Mouse (Mus musculus) layer of hippocampus, adult 9-10 months (tissue): ENCODE results near the gene Enoph1.
A peak's percentile ranks its signal among the peaks of the same experiment; 100 is the strongest.

Experiments
- DNase-seq: peaks from one replicate; pipeline ENCODE4 v3.0.0; 2022; ENCODE audit warnings: low spot score

Gene Enoph1

DNA sequence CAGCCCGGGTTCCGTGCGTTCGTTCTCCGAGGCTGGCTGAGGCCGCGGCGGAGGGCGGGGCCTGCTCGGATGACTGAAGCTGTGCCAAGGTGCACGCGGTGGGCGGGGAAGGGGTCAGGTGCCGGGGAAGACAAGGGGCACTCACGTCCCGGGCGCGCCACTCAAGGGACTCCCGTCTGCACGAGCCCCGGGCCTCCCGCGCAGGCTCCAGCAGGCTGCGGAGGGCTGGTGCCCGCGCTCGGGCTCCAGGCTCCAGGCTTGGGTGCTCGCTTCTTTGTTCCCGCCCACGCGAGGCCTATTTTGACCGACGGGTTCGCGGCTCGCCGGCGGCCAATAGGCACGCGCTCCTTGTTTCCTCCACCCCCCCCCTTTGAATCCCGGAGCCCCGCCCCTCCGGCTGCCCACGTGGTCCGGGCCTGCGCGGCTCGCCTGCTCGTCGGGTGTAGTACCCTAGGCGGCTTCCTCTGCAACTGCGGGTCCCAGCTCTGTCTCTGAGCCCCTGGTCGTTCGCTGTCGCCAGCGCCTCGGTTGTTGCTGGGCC lies at the start of gene Enoph1, which contains the start of gene Hnrnpdl:
TSS of gene Enoph1 (plus strand) at position 384 of the 541 bp plus-strand sequence.
TSS of gene Hnrnpdl (minus strand) at position 63 of the 541 bp plus-strand sequence.
- DNase-seq = peak; percentile 89

DNA sequence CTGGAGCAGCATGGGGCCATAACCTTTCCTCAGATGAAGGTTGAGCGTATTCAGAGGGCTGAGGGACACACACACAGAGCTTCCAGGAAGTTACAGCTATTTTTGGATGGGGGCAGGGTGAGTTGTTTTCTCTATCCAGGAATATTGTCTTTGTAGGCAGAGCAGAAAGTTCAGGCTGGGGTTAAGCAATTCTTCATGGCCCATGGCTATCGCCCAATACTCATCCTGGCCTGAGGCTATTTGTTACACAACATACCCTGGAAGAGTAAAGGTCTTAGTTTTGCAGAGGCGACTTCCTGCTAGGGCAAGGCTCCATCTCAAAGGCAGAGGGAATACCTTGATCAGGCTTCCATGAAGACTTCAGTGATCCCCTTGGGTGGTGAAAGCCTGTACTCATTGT lies 45.6 kb upstream of the Enoph1 start:
- no peak for DNase-seq

DNA sequence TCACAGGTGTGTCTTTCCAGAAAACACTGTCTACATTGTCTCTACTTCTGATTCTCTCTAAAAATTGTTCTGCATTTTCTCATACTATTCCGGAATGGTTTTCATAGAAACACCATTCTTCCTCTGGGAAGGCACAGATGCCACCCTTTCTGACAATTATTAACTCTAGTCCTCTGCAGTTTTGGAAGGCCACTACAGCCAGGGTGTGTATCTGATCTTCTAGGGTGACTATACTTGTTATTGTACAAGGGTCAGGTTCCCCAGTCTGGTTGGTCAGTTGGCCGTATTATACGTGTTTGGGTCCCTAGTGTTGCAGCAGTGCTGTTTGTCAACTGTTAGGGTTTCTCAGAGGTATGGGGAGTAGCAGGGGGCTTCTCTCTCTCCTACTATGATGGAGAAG lies 45.1 kb upstream of the Enoph1 start:
- no peak for DNase-seq

DNA sequence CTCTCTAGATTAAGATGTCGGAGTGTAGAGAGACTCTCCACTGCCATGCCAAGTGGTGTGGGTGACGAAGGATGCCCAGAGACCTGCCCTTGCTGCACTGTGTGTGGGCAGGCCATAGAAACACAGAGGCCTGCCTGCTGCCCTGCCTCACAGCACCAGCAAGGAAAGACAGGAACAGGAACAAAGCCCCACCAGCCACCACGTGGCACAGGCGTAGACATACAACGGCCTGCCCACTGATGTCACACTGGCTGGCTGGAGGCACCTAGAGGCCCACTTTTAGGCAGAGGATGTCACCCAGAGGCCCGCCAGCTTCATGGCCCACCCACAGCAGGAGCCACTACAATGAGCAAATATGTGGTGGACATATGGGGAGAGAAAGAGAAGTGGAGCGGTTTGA lies 39.7 kb upstream of the Enoph1 start:
- DNase-seq = no peak

DNA sequence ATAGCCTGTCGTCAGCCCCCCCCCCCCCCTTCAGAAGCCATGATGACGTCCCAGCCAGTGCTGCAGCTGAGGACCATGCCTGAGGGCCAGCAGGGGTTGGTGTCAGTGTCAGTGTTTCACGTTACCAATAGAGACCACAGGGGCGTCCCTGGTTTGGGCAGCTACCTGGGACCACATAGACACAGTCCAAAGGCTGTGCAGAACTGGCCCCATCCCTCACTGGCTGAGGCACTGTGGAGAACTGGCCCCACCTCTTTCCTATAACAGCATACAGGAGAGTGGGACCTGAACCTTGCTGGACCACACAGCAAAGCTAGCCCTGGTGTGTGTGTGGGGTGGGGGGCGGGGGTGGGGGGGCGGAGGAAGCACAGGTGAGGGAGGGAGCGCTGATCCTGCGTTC lies 39.3 kb upstream of the Enoph1 start:
- no peak for DNase-seq

DNA sequence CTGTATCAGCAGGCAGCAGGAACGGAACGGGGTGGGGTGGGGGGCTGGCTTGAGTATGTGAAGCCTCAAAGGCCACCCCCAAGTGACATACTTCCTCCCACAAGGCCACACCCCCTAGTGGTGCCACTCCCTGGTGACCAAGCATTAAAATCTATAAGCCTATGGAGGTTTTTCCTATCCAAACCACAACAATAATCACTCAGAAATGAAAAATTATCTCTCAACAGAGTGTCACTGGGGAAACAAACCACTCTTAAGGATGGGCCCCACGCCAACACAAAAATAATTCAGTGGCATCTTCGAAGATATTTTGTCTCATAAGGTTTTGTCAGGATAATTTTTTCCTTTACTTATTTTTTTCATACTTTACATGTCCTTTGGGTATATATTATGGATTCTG lies 35.9 kb upstream of the Enoph1 start:
- DNase-seq = no peak

DNA sequence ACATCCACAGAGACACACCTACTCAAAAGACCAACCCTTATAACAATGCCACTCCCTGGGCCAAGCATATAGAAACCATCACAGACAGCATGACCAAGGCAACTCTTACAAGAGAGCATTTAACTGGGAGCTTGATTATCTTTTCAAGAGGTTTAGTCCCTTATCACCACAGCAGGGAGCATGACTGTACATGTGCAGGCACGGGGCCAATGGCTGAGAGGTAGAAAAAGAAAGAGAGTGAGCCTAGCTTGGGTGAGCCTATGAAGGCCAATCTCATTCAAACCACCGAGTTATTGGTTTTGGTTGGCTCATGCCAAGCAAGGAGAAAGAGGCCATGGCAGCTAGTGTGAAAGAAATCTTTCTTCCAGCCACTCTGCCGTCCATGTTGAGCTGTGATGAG lies 34.4 kb upstream of the Enoph1 start:
- DNase-seq = no peak

DNA sequence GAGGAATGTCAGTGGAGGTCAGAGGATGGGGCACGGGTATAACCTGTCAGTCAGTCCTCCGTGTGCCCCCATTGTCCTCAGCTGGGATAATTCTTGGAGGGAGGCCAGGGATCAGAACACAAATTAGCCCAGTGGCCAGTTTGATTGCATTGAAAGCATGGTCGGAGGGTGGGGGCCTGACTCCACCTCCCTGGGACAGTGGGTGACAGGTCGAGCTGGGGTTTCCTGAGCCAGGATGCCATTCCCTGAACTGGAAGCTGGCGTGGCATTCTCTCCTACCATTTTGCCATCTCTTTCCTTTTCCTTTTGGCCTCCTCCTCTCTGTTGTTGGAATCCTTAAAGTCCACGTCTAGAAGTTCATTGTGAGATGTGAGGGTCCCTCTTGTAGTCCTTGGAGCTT lies 33.9 kb upstream of the Enoph1 start:
- no peak for DNase-seq

DNA sequence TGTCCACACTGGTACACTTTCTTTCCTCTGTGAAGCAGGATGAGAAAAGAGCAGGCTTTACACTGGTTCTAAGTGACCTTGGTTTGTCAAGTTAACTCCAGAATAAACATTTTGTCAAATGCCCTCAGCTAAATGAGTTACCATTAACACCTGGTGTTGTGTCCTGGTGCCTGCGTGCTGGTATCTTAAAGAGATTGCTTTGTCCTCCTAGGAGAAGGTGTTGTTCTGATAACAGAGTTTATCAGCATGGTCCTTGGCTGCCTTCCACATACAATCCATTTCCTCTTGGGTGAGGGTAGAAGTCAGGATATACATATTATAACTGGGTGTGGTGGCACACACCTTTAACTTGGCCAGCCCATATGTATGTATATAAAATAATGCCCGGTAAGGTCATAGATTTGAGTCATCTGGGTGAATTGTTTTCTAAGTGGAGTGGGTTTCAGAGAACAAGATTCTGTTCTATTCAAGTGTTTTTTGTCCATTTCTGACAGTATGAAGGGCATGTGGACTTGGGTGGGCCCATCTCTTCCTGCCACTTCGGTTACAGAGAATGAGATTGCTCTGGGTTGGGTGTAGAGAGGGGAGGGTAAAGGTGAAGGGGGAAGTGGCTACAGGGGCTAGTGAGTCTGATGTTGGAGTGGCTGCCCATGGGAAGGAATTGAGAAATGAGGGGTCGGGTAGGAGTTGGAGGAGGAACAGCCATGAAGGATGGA lies 33.3 kb upstream of the Enoph1 start:
- no peak for DNase-seq

DNA sequence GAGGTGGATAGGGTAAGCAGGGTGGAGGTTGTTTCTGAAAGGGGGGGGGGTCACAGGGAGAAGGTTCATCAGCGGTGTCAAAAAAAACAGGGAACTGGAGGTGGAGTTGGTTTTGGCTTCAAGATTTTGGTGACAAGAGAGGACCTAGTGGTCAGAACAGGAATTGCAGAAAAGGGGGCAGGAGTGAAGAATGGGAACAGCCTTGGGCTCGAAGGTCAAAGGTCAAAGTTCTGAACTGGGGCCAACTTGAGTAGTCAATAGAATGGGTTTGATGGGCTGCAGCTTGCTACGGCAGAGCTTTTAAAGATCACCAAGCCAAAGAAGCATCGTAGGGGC lies 32.8 kb upstream of the Enoph1 start:
- no peak for DNase-seq

DNA sequence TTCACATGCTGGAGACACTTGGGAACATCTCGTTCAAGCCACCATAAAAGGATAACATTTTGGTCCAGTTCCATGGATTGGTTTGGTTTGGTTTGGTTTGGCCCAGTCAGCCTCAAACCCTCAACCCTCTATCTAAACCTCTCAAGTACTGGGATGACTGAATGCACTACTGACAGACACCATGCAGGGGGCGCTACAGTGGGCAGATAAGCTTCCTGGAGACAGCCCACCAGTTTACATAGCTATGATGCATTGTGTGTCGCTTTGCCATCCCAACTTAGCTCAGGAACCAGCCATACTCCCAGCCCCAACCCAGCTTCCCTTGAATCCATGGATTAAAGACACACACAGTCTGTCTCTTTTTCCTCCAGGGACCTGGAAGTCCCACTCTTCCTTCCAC lies 31.3 kb upstream of the Enoph1 start:
- DNase-seq = no peak

DNA sequence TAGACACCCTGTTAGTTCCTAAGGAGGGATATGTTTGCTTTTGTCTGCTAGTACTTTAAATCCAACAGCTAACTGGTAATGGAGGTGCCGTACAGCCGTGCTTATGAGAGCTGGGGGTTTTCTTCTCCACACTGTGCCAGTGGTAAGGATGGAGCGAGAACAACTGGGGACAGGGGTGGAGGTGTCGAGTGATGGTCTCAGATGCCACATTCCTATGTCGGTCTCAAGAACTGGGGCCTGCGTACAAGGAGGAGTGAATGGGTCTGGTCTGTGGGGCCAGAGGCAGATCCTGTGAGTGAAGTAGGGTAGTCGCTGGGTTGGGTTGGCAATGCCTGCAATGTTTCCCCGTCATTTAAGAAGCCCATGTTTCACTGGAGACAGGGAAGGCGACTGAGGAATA lies 27.2 kb upstream of the Enoph1 start:
- DNase-seq = no peak

DNA sequence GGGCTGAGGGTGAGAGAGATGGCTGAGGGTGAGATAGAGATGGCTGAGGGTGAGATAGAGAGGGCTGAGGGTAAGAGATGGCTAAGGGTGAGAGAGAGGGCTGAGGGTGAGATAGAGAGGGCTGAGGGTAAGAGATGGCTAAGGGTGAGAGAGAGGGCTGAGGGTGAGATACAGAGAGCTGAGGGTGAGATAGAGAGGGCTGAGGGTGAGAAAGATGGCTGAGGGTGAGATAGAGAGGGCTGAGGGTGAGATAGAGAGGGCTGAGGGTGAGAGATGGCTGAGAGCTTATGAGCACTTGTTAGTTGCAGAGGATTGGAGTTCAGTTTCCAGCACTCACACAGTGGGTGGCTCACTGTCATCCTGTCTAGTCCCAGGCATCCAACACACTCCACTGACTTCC lies 19.7 kb upstream of the Enoph1 start:
- no peak for DNase-seq

DNA sequence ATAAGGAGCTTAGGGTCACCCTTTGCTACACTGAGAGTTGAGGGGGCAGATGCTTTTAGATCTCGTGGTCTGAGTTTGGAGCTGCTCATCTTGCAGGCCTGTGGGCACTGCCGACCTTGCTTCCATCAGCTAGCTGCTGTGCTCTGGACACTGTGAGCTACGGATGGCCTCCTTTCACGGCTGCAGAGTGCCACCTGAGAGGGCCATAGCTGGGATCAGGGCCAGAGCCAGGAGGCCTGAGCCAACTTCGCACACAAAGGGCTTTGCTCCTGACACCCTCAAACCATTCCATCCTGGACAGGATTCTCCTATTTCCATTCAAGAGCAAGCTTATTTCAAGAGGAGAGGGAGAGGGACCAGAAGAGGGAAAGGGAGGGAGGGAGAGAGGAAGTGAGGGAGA lies 15.4 kb upstream of the Enoph1 start:
- DNase-seq = no peak

DNA sequence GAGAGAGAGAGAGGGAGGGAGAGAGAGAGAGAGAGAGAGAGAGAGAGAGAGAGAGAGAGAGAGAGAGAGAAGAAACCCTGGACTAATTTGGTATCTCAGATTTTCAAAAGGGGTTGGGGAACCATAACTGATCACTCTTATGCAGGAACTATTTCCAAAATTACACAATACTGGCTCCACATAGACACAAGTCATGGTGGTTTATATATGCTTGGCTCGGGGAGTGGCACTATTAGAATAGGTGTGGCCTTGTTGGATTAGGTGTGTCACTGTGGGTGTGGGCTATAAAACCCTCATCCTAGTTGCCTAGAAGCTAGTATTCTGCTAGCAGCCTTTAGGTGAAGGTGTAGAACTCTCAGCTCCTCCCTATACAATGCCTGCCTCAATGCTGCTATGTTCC lies 14.9 kb upstream of the Enoph1 start:
- DNase-seq = no peak

DNA sequence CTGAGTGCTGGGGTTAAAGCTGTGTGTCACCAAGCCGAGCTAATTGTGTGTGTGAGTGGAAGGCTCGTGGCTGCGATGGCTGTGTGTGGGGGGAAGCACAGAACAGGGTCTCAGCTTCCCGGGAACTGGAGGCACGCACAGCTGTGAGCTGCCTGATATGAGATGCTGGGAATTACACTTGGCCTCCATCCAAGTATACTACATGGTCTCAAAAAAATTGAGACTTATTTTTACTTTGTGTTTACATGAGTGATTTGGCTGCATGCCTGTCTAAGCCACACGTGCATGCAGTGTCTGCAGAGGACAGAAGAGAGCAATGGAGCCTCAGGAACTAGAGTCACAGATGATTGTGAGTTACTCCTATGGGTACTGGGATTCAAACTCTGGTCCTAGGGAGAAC lies 9.7 kb upstream of the Enoph1 start:
- no peak for DNase-seq

DNA sequence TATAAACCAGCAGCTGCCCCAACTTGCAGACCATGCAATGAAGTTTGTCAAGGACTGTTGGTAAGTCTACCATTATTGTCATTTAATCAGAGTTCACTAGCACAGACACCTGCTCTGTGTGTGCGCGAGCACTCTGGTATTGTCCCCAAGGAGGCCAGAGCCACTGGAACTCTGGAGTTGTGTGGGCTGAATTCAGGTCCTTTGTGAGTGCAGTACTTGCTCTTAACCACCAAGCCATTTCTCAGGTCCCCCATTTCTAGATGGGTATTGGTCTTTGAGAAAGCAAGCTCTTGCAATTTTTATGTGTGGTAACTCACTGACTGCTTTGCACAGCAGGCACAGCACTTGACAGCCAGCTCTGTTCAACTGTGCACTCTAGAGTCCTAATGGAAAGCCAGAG lies 7.7 kb upstream of the Enoph1 start:
- no peak for DNase-seq

DNA sequence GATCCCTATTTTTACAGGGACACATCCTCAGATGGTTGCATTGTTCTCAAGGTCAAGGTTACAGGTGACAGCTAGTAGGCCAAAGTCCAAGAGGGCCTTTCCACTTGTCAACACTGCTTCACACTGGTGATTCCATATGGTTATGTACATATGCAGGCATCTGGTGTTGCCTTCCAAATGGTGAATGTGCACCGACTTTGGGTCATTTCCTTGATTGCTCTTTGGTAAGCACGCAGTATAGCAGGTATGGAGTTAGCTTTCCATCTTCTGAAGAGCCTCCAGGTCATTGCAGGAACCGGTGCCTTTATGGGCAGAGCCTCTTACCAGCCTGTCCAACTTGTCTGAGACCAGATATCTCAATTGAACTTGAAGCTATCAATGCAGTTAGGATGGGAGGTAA lies 7.1 kb upstream of the Enoph1 start:
- DNase-seq = no peak

DNA sequence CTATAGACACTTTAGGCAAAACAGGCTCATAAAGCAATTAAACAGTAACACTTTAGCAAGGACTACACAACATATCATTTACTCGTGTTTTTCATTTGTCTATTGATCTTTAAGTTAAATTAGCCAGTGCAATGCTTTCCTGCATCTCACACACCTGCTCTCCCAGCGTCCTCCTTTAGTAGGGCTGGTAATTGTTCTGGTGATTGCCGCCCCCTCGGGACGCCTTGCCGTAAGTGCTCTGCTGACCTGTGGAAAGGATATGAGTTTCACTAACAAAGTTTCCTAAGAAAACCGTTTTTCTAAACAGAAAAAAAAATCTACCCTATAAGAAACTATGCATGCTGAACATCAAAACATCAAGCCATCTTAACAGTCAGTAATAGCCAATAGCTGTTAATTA lies 3.8 kb upstream of the Enoph1 start:
- no peak for DNase-seq

DNA sequence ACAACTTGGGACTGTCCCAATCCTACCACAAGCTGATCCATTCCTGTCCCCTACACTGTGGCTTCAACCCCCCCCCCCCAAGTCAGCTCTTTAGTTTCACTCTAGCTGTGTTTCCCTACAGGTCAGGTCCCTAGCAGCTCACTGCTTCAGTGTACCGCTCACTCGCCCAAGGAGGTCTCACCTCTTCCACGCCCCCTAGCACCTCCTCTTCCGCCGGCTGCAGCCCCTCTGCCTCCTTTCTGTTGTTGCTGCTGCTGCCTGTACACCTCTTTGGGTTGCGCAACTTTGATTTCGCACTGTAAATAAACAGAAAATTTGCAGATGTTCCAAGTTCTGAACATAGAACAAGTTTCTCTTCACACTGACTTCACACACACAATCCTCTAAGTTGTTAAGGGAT lies 3.1 kb upstream of the Enoph1 start:
- no peak for DNase-seq

DNA sequence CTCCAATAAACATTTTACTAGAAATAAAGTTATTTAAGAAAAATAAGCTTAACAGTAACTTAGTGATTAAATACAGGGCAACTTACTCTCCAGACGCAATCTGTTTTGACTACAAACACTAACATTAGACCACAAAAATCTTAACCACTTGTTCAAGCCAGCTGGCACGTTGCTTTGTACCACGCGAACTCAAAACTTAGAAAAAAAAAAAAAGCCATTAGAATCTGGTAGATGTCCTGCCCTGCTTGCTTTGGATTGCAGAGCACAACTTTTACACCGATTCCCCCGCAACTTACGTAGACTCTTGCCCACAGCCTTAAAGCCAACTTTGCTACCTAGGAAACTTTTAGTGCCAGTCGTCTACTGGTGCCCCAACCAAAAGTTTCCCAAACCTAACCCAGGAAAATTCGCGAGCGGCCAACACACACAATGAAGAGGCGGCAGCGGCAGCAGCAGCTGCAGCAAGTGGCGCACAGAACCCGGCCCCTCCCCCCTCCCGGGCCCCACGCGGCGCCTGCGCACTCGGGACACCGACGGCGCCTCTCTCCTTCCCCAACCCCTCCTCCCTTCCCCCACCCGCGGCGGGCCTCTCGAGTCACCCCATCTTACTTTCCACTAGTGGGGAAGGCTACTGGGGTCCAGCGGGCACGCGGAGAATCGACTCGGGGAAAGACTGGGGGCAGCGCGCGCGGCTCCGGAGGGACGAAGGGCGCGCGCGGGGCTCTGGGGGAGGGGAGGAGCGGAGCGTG lies 1.6 kb upstream of the Enoph1 start:
- DNase-seq = peak; percentile 49

DNA sequence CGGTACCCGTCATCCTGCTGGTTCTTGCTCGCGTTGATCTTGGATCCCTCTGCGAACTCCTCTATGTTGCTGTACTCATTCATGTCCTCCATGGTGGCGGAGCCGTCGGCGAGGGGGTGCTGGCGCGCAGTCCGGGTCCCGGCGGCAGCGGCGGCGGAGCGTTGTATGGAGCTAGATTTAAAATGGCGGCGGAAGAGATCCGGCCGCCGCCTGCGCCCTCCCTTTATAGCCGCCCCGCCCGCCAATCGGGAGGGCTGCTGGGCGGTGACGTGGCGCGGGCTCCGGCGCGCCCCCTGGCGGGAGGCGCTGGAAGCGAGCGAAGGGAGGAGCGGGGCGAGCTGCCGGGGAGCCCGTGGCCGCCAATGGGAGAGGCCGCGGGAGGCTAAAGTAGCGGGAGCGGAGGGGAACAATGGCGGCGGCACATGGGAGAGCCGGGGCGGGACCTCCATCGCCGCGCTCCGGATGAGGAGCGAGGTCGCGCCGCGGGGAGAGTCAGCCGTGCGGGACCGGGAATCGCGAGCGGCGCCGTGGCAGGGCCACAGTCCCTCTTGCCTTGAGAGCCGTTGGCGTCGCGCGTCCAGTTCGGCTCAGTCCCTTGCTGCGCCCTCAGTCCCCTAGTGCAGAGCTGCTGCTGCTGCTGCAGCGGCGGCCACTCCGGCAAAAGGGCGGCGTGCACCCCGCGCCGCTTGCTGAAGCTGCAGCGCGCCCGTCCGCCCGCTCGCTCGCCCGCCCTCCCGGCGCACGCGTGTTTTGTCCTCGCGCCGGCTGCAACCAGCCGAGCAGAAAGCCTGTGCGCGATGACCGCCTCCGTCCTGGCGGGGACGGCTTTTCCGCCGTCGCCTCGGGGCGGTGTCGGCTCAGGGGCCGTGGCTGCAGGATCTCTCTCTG lies 827 bp upstream of the Enoph1 start:
- peak; percentile 77 for DNase-seq
